Mouse (Mus musculus): ENCODE measurements at regions not wholly inside any gene's neighbourhood (a gene's known extent, or its start where the extent isn't known, plus 50 kb on each side); places are given as distances from the start of the nearest gene placed in this dataset.

- Histone ChIP-seq H3K4me1 (ENCODE audit: control insufficient read depth, insufficient read depth, insufficient read length, low read length) (peaks cover 6% of the 10 kb centered on the region; the same call in 1 of the 2 replicates), H3K27ac (replicated peaks; ENCODE audit: low read depth, low read length) (no peak overlapping the region), H3K4me3 (ENCODE audit: insufficient read depth, low read depth, low read length) (no peak overlapping the region)
These were observed 208.1 kb upstream of the Tet2 start for GRCm38 (mm10) chr3:133753041-133753440.

GRCm38 (mm10) chr3:133754006-133754910 lies 209.3 kb upstream of the Tet2 start:
- Histone ChIP-seq H3K4me3 (ENCODE audit: insufficient read depth, low read depth, low read length) (no peak overlapping the region), H3K27ac (replicated peaks; ENCODE audit: low read depth, low read length) (no peak overlapping the region), H3K4me1 (ENCODE audit: control insufficient read depth, insufficient read depth, insufficient read length, low read length) (peaks cover 6% of the 10 kb centered on the region; the same call in 1 of the 2 replicates)

GRCm38 (mm10) chr3:133754911-133755259 lies 209.9 kb upstream of the Tet2 start:
- Histone ChIP-seq H3K4me3 (ENCODE audit: insufficient read depth, low read depth, low read length) (no peak overlapping the region), H3K27ac (replicated peaks; ENCODE audit: low read depth, low read length) (no peak overlapping the region), H3K4me1 (ENCODE audit: control insufficient read depth, insufficient read depth, insufficient read length, low read length) (peaks cover 6% of the 10 kb centered on the region; the same call in 1 of the 2 replicates)

- H3K27ac ChIP-seq (replicated peaks; ENCODE audit: low read depth, low read length): no peak overlapping the region
- H3K4me1 ChIP-seq (ENCODE audit: control insufficient read depth, insufficient read depth, insufficient read length, low read length): peaks cover 6% of the 10 kb centered on the region; the same call in 1 of the 2 replicates
- H3K4me3 ChIP-seq (ENCODE audit: insufficient read depth, low read depth, low read length): no peak overlapping the region
These were observed 212.9 kb upstream of the Tet2 start for GRCm38 (mm10) chr3:133757756-133758420.

- no peak overlapping the region for H3K4me3 ChIP-seq (ENCODE audit: insufficient read depth, low read depth, low read length)
These were observed 213.5 kb upstream of the Tet2 start for GRCm38 (mm10) chr3:133758421-133758820.

GRCm38 (mm10) chr3:133759611-133760010 lies 214.7 kb upstream of the Tet2 start:
- no peak overlapping the region for H3K4me3 ChIP-seq (ENCODE audit: insufficient read depth, low read depth, low read length)
- peaks cover 5% of the 10 kb centered on the region; the same call in 1 of the 2 replicates for H3K4me1 ChIP-seq (ENCODE audit: control insufficient read depth, insufficient read depth, insufficient read length, low read length)
- no peak overlapping the region for H3K27ac ChIP-seq (replicated peaks; ENCODE audit: low read depth, low read length)

More at GRCm38 (mm10) chr3:133758421-133758820, 213.5 kb upstream of the Tet2 start:
- Histone ChIP-seq H3K27ac (replicated peaks; ENCODE audit: low read depth, low read length) (no peak overlapping the region), H3K4me1 (ENCODE audit: control insufficient read depth, insufficient read depth, insufficient read length, low read length) (peaks cover 6% of the 10 kb centered on the region; the same call in 1 of the 2 replicates)

GRCm38 (mm10) chr3:133760221-133760620 lies 215.3 kb upstream of the Tet2 start:
- Histone ChIP-seq H3K27ac (replicated peaks; ENCODE audit: low read depth, low read length) (no peak overlapping the region), H3K4me3 (ENCODE audit: insufficient read depth, low read depth, low read length) (no peak overlapping the region)

GRCm38 (mm10) chr3:133763721-133764120 lies 218.8 kb upstream of the Tet2 start:
- no peaks in the 10 kb centered on the region for H3K4me1 ChIP-seq (ENCODE audit: control insufficient read depth, insufficient read depth, insufficient read length, low read length)
- H3K4me3 ChIP-seq (ENCODE audit: insufficient read depth, low read depth, low read length): no peak overlapping the region
- no peak overlapping the region for H3K27ac ChIP-seq (replicated peaks; ENCODE audit: low read depth, low read length)

More at GRCm38 (mm10) chr3:133760221-133760620, 215.3 kb upstream of the Tet2 start:
- H3K4me1 ChIP-seq (ENCODE audit: control insufficient read depth, insufficient read depth, insufficient read length, low read length): no peaks in the 10 kb centered on the region

- no peak overlapping the region for H3K27ac ChIP-seq (replicated peaks; ENCODE audit: low read depth, low read length)
- no peaks in the 10 kb centered on the region for H3K4me1 ChIP-seq (ENCODE audit: control insufficient read depth, insufficient read depth, insufficient read length, low read length)
These were observed 228.6 kb upstream of the Tet2 start for GRCm38 (mm10) chr3:133773490-133773889.

GRCm38 (mm10) chr3:133774229-133774628 lies 229.3 kb upstream of the Tet2 start:
- Histone ChIP-seq H3K4me3 (ENCODE audit: insufficient read depth, low read depth, low read length) (no peak overlapping the region), H3K27ac (replicated peaks; ENCODE audit: low read depth, low read length) (no peak overlapping the region), H3K4me1 (ENCODE audit: control insufficient read depth, insufficient read depth, insufficient read length, low read length) (no peaks in the 10 kb centered on the region)

More at GRCm38 (mm10) chr3:133773490-133773889, 228.6 kb upstream of the Tet2 start:
- no peak overlapping the region for H3K4me3 ChIP-seq (ENCODE audit: insufficient read depth, low read depth, low read length)

GRCm38 (mm10) chr3:133776013-133776412 lies 231.1 kb upstream of the Tet2 start:
- Histone ChIP-seq H3K4me3 (ENCODE audit: insufficient read depth, low read depth, low read length) (no peak overlapping the region), H3K27ac (replicated peaks; ENCODE audit: low read depth, low read length) (no peak overlapping the region), H3K4me1 (ENCODE audit: control insufficient read depth, insufficient read depth, insufficient read length, low read length) (no peaks in the 10 kb centered on the region)

- Histone ChIP-seq H3K4me3 (ENCODE audit: insufficient read depth, low read depth, low read length) (no peak overlapping the region), H3K27ac (replicated peaks; ENCODE audit: low read depth, low read length) (no peak overlapping the region), H3K4me1 (ENCODE audit: control insufficient read depth, insufficient read depth, insufficient read length, low read length) (no peaks in the 10 kb centered on the region)
These were observed 234.3 kb upstream of the Tet2 start for GRCm38 (mm10) chr3:133779161-133779789.

GRCm38 (mm10) chr3:133783060-133783459 lies 238.1 kb upstream of the Tet2 start:
- H3K4me1 ChIP-seq (ENCODE audit: control insufficient read depth, insufficient read depth, insufficient read length, low read length): no peaks in the 10 kb centered on the region
- H3K4me3 ChIP-seq (ENCODE audit: insufficient read depth, low read depth, low read length): no peak overlapping the region
- no peak overlapping the region for H3K27ac ChIP-seq (replicated peaks; ENCODE audit: low read depth, low read length)

GRCm38 (mm10) chr3:133791361-133791760 lies 246.4 kb upstream of the Tet2 start:
- Histone ChIP-seq H3K4me3 (ENCODE audit: insufficient read depth, low read depth, low read length) (no peak overlapping the region), H3K27ac (replicated peaks; ENCODE audit: low read depth, low read length) (no peak overlapping the region), H3K4me1 (ENCODE audit: control insufficient read depth, insufficient read depth, insufficient read length, low read length) (no peaks in the 10 kb centered on the region)

- no peak overlapping the region for H3K4me3 ChIP-seq (ENCODE audit: insufficient read depth, low read depth, low read length)
- no peaks in the 10 kb centered on the region for H3K4me1 ChIP-seq (ENCODE audit: control insufficient read depth, insufficient read depth, insufficient read length, low read length)
- H3K27ac ChIP-seq (replicated peaks; ENCODE audit: low read depth, low read length): no peak overlapping the region
These were observed 264.1 kb upstream of the Tet2 start for GRCm38 (mm10) chr3:133809007-133809552.

All from brown adipose tissue, adult 24 weeks (tissue).